Mouse (Mus musculus): ENCODE results near the gene Arid5b. TPM values are rescaled to one million over a fixed set of nuclear protein-coding genes. Genes with fewer than 3 reads are reported as not detected.
A peak's percentile ranks its signal among the peaks of the same experiment; 100 is the strongest.

The Arid5b gene
- total RNA-seq (2021), result 10 to 100 TPM in 1 of 2 experiments, 1 to 10 TPM in 1; 8.5 to 17.7 TPM
- long read RNA-seq, experiment 1, partial matches to known transcripts, result 0 of 2 reads
- long read RNA-seq, experiment 1, other reads (novel, unspliced or antisense), result 2 of 2 reads
- long read RNA-seq, experiment 2, partial matches to known transcripts, result 0 of 1 reads
- long read RNA-seq, experiment 2, other reads (novel, unspliced or antisense), result 1 of 1 reads

DNA sequence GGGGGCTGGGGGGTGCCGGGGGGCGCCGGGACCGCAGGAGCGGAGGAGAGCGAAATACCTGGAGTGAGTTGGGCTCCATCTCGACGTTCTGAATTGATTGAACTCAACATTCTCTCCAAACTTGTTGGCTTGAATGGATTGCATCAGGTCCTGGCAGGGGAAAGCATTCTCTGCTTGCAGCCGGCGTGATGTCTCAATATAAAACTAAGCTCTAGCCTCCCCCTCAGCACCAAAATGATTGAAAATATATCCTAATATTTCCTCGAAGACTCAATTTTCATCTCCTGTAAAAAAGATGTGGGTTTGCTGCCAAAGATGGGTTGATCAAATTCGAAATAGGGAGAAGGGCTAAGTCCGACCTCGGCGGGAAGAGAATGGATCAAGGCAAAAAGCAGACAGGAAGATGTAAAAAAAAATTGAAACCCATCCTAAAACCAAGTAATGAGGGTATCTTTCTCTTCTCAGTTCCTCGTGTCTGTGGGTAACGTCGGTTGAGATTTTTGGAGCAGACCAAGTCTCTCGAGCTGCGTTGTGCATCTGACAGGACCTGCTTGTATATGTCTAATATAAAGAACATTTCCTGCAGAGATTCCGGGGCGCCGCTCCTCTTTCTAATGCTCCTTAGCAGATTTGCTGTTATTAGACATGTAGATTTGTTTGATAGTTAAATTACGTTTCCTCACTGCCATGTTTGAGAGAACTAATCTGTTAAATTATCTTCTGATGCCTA is at the start of gene Arid5b:
TSS of gene Arid5b (minus strand) at position 109 of the 730 bp plus-strand sequence.
- DNase-seq, result peak; percentile 29

DNA sequence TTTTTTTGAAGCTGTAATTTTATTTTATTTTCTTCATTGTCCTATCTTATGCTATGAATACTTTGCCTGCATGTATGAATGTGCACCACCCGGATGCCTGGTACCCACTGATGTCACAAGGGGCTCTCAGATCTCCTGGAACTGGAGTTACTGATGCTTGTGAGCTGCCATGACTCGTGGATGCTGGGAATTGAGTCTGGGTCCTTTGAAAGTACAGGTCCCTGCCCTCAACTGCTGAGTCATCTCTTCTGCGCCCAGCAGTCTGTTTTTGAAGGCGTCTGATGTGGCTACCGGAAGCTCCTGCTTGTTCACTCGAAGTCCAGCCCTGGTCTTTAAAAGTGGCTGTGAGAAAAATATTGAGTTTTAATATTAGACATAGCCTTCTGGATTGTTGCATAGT is 46.8 kb upstream of the Arid5b start:
- no peak for DNase-seq

GRCm38 (mm10) chr10:68324061-68324460 is 45.5 kb upstream of the Arid5b start:
- no peak for DNase-seq

DNA sequence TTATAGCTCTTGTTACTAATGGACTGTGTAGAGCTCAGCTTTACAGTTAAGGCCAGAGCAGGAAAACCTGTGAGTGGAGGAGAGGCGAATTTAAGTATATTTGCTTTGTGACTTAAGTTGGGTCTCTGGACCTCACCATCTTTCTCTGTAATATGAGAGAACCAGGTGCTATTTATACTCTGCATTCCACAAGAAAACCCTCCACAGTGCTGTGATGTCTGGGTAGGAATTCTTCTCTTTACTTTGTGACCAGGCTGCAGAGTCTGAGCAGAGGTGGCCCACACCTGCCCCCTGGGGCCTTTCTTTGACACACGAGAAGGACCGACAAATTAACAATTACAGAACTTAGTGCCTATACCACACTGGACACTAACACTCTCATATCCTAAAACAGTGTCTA is 44.6 kb upstream of the Arid5b start:
- no peak for DNase-seq

- DNase-seq, result no peak
These were observed 42.4 kb upstream of the Arid5b start for GRCm38 (mm10) chr10:68320986-68321385.

DNA sequence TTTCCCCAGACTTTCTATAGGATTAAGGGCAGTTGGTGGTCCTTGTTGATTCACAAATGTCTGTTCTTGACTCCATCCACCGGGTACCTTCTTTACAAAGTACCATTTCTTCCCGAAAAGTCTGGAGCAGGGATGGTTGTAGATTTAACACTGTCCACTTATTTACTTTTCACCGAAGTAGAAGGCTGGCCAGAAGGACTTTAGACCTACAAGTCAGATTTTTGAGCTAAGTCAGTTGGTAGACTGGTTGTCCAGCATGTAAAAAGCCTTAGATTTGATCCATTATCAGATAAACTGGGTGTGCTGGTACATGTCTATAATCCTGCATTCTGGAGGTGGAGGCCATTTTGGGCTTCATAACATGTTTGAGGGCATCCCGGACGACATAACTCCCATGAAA is 42.0 kb upstream of the Arid5b start:
- DNase-seq, result no peak

GRCm38 (mm10) chr10:68319438-68319837 is 40.9 kb upstream of the Arid5b start:
- no peak for DNase-seq

- DNase-seq, result no peak
These were observed 40.0 kb upstream of the Arid5b start for GRCm38 (mm10) chr10:68318438-68318979.

GRCm38 (mm10) chr10:68312734-68313133 is 34.2 kb upstream of the Arid5b start:
- no peak for DNase-seq

DNA sequence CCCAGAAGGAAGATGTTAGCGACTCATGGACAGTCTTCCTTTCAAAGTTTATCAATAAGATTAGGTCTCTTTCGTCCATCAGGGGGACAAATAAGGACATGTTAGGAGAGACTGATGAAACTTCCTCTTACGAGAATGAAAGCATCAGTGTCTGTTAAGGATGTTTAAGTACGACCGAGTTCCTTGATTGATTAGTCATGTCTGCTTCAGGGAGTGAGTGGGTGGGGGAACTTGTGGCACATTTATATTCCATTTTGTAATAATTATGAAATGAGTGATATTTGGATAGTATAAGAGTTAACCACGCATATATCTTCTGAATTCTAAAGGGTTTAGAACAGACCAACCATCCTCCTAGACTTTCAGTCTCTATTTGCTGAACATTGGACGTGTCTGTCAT is 22.5 kb upstream of the Arid5b start:
- DNase-seq, result no peak

DNA sequence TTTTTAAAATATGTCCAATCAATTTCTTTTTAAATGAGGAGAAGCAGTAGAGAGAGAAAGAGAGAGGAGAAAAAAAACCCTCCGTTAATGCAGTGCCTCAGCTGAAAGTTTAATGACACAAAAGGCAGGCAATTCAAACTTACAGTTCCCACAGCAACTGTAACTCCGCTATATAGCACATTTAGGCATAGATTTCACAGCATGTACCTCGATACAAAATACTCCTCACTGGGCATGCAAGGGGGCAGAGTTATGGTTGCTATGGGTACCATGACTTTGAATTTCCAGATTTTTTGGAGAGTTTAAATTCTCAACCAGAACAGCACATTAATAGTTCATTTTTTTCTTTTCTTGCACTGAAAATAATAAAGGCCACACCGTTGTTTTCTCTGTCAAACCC is 10.9 kb upstream of the Arid5b start:
- DNase-seq, result no peak

- peak; percentile 78 for DNase-seq
These were observed 4.2 kb upstream of the Arid5b start for GRCm38 (mm10) chr10:68282466-68283391.

DNA sequence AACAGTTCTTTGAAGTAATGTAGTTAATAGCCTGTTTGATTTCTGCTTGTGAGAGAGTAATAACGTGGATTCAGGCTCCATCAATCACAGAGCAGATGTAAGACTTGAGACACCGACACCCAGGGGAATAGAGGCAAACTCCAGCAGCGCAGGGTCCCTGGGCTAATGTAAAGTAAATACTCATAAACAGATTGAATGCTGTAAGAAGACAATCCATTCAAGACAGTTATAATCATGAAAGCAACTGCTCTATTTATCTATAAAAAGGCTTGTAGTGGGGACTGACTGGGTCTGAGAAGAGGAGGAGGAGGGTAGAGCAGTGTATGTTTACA is 3.2 kb upstream of the Arid5b start:
- DNase-seq, result no peak

GRCm38 (mm10) chr10:68281076-68281774 is 2.7 kb upstream of the Arid5b start:
- no peak for DNase-seq

DNA sequence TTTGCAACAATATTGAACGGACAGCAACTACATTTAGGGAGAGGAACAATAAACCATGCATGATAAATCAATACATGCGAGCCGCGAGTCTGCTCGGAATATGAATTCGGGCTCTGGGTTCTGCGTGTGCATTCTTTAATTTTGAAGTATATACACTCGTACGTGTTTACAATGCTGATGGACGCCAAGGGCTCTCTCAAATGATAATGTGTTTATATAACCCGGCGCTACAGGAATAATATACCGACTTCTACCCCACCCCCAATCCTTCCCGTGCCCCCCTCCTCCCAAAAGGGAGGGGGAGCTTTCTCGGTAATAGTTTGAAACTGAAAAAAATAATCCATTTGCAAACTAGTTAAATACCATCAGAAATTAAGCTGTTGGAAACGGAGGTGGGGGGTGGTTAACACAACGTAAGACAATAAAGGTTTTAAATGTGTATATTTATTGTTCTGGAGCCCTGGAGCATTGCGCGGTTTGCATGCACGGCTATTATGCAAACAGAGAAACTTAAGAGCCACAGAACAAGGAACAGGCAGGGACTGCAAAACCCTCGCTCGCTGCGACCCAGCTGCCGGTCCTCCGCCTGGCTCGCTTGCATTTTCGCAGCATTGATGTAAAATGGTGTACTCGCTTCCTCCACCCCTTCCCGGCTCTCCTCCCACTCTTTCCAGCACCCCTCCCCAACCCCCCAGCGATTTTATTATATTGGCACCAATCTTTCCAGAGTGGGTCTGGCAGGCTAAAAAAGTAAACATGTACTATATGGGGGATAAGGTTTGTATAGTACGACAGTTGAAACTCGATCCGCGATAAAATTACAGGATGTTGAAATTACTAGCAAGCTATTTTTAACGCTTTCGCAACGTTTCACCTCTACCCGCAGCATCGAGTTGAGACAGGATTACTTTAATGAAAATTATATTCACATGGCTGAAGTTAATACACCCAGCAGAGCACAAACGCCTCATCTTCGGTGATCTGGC is 1.3 kb upstream of the Arid5b start:
- DNase-seq, result peak; percentile 66

- DNase-seq, result peak; percentile 21
These were observed 829 bp downstream of the Arid5b start for GRCm38 (mm10) chr10:68277671-68278151.

- peak; percentile 45 for DNase-seq
These were observed 1.5 kb downstream of the Arid5b start for GRCm38 (mm10) chr10:68276976-68277441.

DNA sequence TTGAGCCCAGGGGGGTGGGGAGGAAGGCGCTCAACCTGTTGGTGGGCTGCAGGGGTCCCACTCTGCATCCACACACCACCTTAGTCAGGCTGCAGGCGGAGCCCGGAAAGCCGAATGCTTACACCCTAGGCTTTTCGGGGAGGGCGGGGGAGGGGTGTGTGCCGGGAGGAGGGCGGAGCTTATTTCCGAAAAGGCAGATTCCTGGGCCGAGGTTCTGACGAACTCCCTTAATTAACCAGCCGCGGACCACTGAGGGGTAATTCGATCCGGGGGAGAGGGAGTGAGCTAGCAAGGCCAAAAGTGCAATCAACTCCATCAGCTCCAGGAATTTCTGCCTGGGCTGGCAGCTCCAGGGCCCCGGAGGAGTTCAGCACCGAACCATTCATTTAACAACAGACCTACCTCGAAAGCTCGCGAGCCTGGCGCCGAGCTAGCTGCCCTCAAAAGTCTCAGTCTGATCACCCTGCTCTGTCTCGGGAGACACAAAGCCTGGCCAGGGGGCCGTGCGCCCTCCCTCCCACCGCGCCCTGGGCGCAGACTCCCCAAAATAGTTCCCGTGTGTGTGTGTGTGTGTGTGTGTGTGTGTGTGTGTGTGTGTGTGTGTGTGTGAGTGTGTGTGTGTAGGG is 2.1 kb downstream of the Arid5b start:
- peak; percentile 80 for DNase-seq

DNA sequence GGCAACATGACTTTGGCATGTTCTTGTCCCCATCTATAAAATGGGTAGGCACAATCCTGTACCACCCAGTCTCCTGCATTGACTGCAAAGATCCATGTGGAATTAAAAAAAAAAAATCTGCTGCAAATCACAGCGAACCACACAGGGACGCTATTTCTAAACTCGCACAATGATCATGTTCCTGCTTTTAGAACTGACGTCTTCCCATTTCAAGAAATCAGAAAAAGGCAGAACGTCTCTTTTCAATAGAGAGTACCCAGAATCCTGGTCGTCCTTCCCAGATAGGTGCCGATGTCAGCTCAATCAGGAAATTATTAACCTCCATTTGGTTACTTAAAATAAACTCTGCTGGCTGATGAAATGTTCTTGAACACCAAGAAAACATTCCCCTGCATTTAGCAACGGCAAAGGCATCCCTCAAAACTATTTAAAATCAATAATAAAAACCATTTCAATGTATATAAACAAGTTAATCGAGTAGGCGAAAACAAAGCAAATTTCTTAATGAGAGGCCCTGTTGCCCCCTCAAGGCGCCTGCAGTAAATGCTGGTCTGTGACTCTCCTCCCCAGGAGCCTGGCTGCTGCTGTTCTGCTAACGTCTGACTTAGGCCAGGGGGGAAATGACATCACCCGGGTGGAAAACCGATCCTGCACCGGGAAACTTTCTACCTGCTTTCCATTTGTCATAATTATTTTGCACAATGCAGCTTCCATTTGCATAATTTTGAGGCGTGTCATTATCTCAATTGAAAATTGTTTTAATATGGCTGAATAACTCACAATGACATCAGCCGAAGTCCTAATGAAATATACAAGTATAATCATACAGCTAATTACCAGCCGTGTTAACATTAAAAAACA is 3.4 kb downstream of the Arid5b start:
- DNase-seq, result peak; percentile 20
